Mouse (Mus musculus) forebrain, embryonic 14.5 days (tissue): ENCODE measurements around the gene Osr1. TPM values are rescaled to one million over a fixed set of nuclear protein-coding genes. Genes with fewer than 3 reads are reported as not detected.
A peak's percentile ranks its signal among the peaks of the same experiment; 100 is the strongest.

ENCODE experiments used
- ATAC-seq: fragments of 200-750 bp; cut with Nextera tagmentation; 2 replicates; pipeline ENCODE4 v1.8.0; 2017; ENCODE audit warnings: mild to moderate bottlenecking, moderate library complexity
- DNase-seq: peaks from one replicate; pipeline ENCODE4 v3.0.0-alpha.2; 2015; ENCODE audit warnings: low spot score
- H3K27ac ChIP-seq: fragments of 300-500 bp; sonication (generic); 2 replicates; pipeline ENCODE4 v1.5.1; 2014; ENCODE audit warnings: low read depth, mild to moderate bottlenecking, control low read depth, low read length, moderate library complexity
- H3K27me3 ChIP-seq: fragments of 300-500 bp; sonication (generic); replicated peaks from 2 replicates; pipeline ENCODE4 v1.6.1; 2014; ENCODE audit warnings: low read length, control low read depth, mixed read lengths; ENCODE audit not compliant: control insufficient read depth, insufficient read depth
- H3K36me3 ChIP-seq: fragments of 300-500 bp; sonication (generic); 2 replicates; pipeline ENCODE4 v1.6.1; 2014; ENCODE audit warnings: low read length, control low read depth; ENCODE audit not compliant: control insufficient read depth, insufficient read depth
- H3K4me1 ChIP-seq: fragments of 300-500 bp; sonication (generic); 2 replicates; pipeline ENCODE4 v1.6.1; 2014; ENCODE audit warnings: antibody characterized with exemption, low read length, control low read depth; ENCODE audit not compliant: control insufficient read depth, insufficient read depth
- H3K4me2 ChIP-seq: fragments of 300-500 bp; sonication (generic); 2 replicates; pipeline ENCODE4 v1.6.1; 2014; ENCODE audit warnings: mild to moderate bottlenecking, control low read depth, low read length
- H3K4me3 ChIP-seq: fragments of 300-500 bp; sonication (generic); 2 replicates; pipeline ENCODE4 v1.5.1; 2014; ENCODE audit warnings: low read depth, low read length, control low read depth
- H3K9ac ChIP-seq: fragments of 300-500 bp; sonication (generic); 2 replicates; pipeline ENCODE4 v1.6.1; 2014; ENCODE audit warnings: mild to moderate bottlenecking, low read length, control low read depth, moderate library complexity
- H3K9me3 ChIP-seq: fragments of 300-500 bp; sonication (generic); replicated peaks from 2 replicates; pipeline ENCODE4 v1.6.1; 2016; ENCODE audit warnings: low read length, control low read depth, mixed read lengths; ENCODE audit not compliant: control insufficient read depth
- WGBS: fragments of 180-500 bp; shearing (Covaris S2); extraction: QIAGEN DNeasy Blood & Tissue Kit; methylation state at CpG from one replicate; pipeline ENCODE4 v1.1.7; 2014; 5-methylcytosine and 5-hydroxymethylcytosine counted together
- polyA plus RNA-seq: library from polyadenylated mRNA; unstranded; fragments of >200 nt; fragmentation: Nextera tagmentation; extraction: Ambion mirVana; gene quantifications from 2 replicates; pipeline ENCODE4 v1.2.1, GENCODE M21; 2014

Gene Osr1
- polyA plus RNA-seq, 1 experiment from 2014 or later = 5.4 TPM

DNA sequence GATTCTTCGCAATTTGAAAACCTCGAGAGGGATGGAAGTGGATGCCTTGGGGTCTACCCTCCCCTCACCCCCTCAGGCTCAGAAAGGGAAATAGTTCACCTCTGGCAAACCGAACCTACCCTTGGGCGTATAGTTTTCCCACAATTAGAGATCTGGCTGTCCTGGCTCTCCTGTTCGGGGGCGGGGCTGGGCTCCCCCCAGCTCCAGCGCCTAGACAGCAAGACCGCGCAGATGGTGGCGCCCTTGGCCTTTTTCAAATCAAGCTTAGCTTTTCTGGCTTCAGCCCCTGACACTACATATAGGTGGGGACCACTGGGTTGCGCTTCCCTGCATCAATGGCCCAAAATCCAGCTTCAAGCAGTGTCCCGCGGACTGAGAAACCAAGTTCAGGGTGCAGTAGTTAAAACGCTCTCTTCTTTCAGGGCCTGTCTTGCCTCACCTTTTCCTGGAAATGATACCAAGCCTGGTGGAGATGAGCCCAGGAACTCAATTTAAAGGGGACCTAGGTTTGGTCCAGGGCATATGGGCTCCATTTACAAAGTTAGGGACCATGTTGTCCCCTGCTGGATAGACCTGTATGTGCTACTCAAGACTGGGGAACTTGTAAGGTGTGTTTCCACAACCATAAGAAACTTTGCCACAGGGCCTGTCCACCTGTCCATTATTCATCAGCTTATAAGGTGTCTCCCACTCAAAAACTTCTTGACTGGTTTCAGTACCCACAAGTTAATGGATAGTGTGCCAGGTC, 12.5 kb downstream of the Osr1 start:
- no peaks in the 10 kb centered on the region for H3K36me3 ChIP-seq
- no peak overlapping the region for H3K27ac ChIP-seq
- ATAC-seq (no peak), DNase-seq (no peak)
- H3K9me3 ChIP-seq = no peaks in the 10 kb centered on the region
- peaks cover 2% of the 10 kb centered on the region; the same call in 1 of the 2 replicates for H3K4me1 ChIP-seq
- no peak overlapping the region for H3K9ac ChIP-seq
- H3K27me3 ChIP-seq = peaks cover 72% of the 10 kb centered on the region
- no peak overlapping the region for H3K4me2 ChIP-seq
- under 1% methylated on average over 14 of the region's 14 CpGs for WGBS
- H3K4me3 ChIP-seq = no peak overlapping the region

DNA sequence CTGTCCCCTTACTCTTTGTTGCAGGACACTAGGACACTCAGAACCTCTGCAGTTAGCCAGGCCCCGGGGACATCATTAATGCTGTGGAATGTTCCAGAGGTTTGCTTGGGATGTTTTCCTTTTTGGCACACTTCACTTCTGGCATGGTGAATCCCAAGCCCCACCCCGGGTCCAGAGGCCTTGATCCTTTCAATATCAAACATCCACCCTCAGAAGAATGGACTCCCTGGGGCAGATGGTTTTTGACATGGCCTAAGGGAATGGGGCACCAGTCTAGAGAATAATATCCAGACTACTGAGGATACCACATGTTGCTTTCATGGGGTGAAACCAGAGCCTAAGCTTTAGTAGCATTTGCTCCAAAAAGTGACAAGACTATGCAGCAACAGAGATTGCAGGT, 13.5 kb downstream of the Osr1 start:
- Histone ChIP-seq H3K27ac (no peak overlapping the region), H3K36me3 (no peaks in the 10 kb centered on the region), H3K4me3 (no peak overlapping the region), H3K27me3 (peaks cover 63% of the 10 kb centered on the region), H3K9ac (no peak overlapping the region), H3K9me3 (no peaks in the 10 kb centered on the region), H3K4me1 (peaks cover 2% of the 10 kb centered on the region; the same call in 1 of the 2 replicates), H3K4me2 (no peak overlapping the region)
- no peak for DNase-seq
- ATAC-seq = no peak
- WGBS = 14% methylated on average over 2 of the region's 2 CpGs

- peak overlapping the region; percentile 55 for H3K9ac ChIP-seq
- H3K9me3 ChIP-seq = no peaks in the 10 kb centered on the region
- peak overlapping the region; percentile 62 for H3K4me2 ChIP-seq
- H3K27ac ChIP-seq = no peak overlapping the region
- ATAC-seq (peak; percentile 97), DNase-seq (peak; percentile 85)
- H3K27me3 ChIP-seq = peaks cover 51% of the 10 kb centered on the region
- H3K4me1 ChIP-seq = peaks cover 2% of the 10 kb centered on the region; the same call in 1 of the 2 replicates
- H3K4me3 ChIP-seq = peak overlapping the region; percentile 40
- WGBS = under 1% methylated on average over 23 of the region's 23 CpGs
- H3K36me3 ChIP-seq = no peaks in the 10 kb centered on the region
Measured at GRCm38 (mm10) chr12:9584366-9585084, 14.6 kb downstream of the Osr1 start.

DNA sequence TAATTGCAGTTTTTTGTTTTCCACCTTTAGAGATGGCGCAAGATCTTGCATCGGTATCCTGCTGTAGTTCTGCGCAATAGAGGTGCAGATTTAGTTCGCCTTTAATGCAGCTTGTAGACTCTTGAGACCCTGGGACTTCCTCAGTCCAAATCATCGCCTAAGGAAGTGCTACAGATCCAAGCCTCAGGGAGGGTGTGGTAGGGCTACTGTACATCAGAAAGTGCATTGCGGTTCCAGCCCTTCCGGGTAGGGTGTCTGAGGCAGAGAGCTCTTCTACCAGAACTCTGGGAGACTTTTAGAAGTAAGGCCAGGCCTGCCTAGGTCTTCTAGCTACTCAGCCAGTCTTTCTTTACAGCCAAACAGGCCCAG, 15.2 kb downstream of the Osr1 start:
- 3% methylated on average over 7 of the region's 7 CpGs for WGBS
- peak overlapping the region; percentile 62 for H3K4me2 ChIP-seq
- H3K9ac ChIP-seq = peak overlapping the region; percentile 55
- no peaks in the 10 kb centered on the region for H3K36me3 ChIP-seq
- peaks cover 2% of the 10 kb centered on the region; the same call in 1 of the 2 replicates for H3K4me1 ChIP-seq
- H3K27me3 ChIP-seq = peaks cover 46% of the 10 kb centered on the region
- H3K27ac ChIP-seq = no peak overlapping the region
- ATAC-seq = peak; percentile 59
- no peaks in the 10 kb centered on the region for H3K9me3 ChIP-seq
- no peak for DNase-seq
- H3K4me3 ChIP-seq = peak overlapping the region; percentile 40

DNA sequence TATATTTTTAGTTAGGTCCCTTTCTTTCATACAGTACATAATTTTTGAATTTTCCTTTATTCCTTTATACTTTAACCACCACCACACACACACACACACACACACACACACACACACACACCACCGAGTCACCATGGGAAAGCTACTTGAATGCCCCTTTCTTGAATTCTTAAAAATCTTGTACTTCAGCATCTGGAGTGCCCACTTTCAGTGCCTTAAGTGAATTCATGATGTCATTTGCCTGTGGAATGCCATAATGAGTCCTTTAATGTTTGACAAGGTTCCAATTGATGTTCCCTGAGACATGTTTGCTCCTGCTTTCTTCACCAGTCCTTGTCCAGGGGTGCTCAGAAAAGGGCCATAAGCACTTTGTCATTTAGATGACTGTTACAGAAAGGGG, 17.8 kb downstream of the Osr1 start:
- Histone ChIP-seq H3K4me2 (no peak overlapping the region), H3K27me3 (peaks cover 21% of the 10 kb centered on the region), H3K4me1 (peaks cover 2% of the 10 kb centered on the region; the same call in 1 of the 2 replicates), H3K27ac (no peak overlapping the region), H3K9ac (no peak overlapping the region), H3K36me3 (no peaks in the 10 kb centered on the region), H3K4me3 (no peak overlapping the region), H3K9me3 (no peaks in the 10 kb centered on the region)
- ATAC-seq (no peak), DNase-seq (no peak)
- WGBS = 54% methylated on average over 1 of the region's 1 CpGs

DNA sequence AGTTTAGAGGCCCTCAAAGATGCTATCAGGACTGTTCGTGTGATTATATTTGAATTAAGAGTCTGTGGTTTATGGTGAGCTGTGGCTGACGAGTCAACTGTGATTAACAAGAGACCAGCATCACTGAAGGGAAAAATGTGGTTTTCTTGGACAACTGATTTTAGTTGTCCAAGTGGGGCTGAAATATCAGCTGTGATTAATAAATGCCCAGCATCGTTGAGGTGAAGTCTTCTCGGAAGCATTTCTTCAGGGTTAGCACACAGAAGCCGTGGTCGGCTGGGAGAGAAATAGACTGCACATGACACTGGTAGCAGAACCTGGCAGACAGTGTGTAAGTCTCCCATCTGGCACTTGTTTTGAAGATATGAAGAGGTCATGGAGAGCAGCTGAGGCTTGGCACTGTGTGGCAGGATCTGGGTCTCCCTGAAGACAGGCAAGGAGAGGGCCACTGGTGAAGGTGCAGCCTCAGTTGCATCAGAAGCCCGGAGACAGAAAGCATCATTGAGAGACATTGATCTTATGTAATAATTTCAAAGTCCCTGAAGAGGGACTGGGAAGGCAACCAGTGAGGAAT, 19.7 kb downstream of the Osr1 start:
- H3K27ac ChIP-seq = no peak overlapping the region
- ATAC-seq (no peak), DNase-seq (no peak)

GRCm38 (mm10) chr12:9591141-9591540, 21.2 kb downstream of the Osr1 start:
- no peaks in the 10 kb centered on the region for H3K9me3 ChIP-seq
- no peak overlapping the region for H3K27ac ChIP-seq
- no peak for DNase-seq
- no peaks in the 10 kb centered on the region for H3K27me3 ChIP-seq
- no peak overlapping the region for H3K4me3 ChIP-seq
- no peak overlapping the region for H3K9ac ChIP-seq
- ATAC-seq = no peak
- no peaks in the 10 kb centered on the region for H3K4me1 ChIP-seq
- H3K36me3 ChIP-seq = no peaks in the 10 kb centered on the region
- H3K4me2 ChIP-seq = no peak overlapping the region
- WGBS = 78% methylated on average over 3 of the region's 3 CpGs

More for the DNA sequence above, 19.7 kb downstream of the Osr1 start:
- WGBS = 88% methylated on average over 7 of the region's 7 CpGs
- no peaks in the 10 kb centered on the region for H3K36me3 ChIP-seq
- peaks cover 2% of the 10 kb centered on the region; the same call in 1 of the 2 replicates for H3K4me1 ChIP-seq
- no peaks in the 10 kb centered on the region for H3K9me3 ChIP-seq
- H3K4me2 ChIP-seq = no peak overlapping the region
- no peak overlapping the region for H3K4me3 ChIP-seq
- H3K27me3 ChIP-seq = peaks cover 2% of the 10 kb centered on the region; the same call in 1 of the 2 replicates
- H3K9ac ChIP-seq = no peak overlapping the region

- DNase-seq (no peak), ATAC-seq (no peak)
- H3K9me3 ChIP-seq = no peaks in the 10 kb centered on the region
- no peak overlapping the region for H3K4me2 ChIP-seq
- H3K27ac ChIP-seq = no peak overlapping the region
- no peaks in the 10 kb centered on the region for H3K27me3 ChIP-seq
- no peaks in the 10 kb centered on the region for H3K36me3 ChIP-seq
- H3K4me1 ChIP-seq = no peaks in the 10 kb centered on the region
- H3K9ac ChIP-seq = no peak overlapping the region
- H3K4me3 ChIP-seq = no peak overlapping the region
Measured at GRCm38 (mm10) chr12:9598219-9598618, 28.3 kb downstream of the Osr1 start.
